9 mouse cellular contexts compared by ENCODE assay signal in the genomic region with DNA sequence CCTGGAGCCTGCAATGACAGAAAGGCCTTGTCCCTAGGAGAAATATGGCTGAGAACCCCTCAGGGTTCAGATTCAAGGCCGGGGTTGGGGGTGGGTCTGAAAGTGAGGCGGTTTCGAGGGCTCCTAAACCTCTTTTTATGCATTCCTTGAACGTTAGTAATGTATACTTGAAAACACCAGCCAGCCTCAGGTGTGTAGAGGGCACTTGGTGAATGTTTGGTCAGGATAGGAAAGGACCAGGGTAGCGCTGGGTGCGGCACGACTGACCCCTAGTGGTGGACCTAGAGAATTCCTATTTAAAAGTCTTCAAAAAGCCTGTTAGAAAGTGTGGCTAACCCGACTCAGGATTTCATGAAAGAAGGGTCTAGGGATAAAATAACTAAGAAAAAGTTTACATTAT.
A peak's percentile ranks its signal among the peaks of the same experiment; 100 is the strongest.
DNase-seq lines count a peak whose midpoint lies in the region; ATAC-seq and TF ChIP-seq lines count a peak whose summit lies in the region.
"Had no signal": no experiment of that assay in that cellular context is flagged by ENCODE, and none has a peak within 500 bp of the region (broad histone marks: within the 10 kb centered on the region; RNA-seq: fewer than 3 reads in every experiment).

No protein-coding gene starts in this region.

- DNase-seq in layer of hippocampus, postnatal 10 days (ENCODE audit: low spot score in 2 of 2) = peak; percentile 56 to 61
- DNase-seq in layer of hippocampus, adult 9-11 months = no peak
- DNase-seq in brain, adult 2 months (ENCODE audit: low read depth, low spot score) = peak; percentile 74
- DNase-seq in kidney, postnatal 25 days = peak; percentile 33 to 55
- peak; percentile 64 for DNase-seq in midbrain, postnatal 0 days (ENCODE audit: low spot score)
- no peak for DNase-seq in layer of hippocampus, adult 9-10 months (ENCODE audit: low spot score)

- no peak for TF ChIP-seq EP300 in ES-Bruce4 (IDR thresholded peaks at IDR 0.05; ENCODE audit: insufficient read depth, low read depth, low read length)

- WGBS in midbrain, postnatal 0 days = 27% methylated on average over 8 of the region's 8 CpGs

- H3K27me3 ChIP-seq in ES-Bruce4 (ENCODE audit: control insufficient read depth, insufficient read depth, low read length, poor library complexity, severe bottlenecking) = no peaks in the 10 kb centered on the region
- peaks cover 4% of the 10 kb centered on the region; the same call in 1 of the 2 replicates for H3K27me3 ChIP-seq in midbrain, postnatal 0 days (ENCODE audit: insufficient read depth, low read length)
- H3K27me3 ChIP-seq: neural tube, embryonic 13.5 days had no signal

- no peaks in the 10 kb centered on the region for H3K4me1 ChIP-seq in ES-Bruce4 (ENCODE audit: control insufficient read depth, insufficient read depth, low read length)
- H3K4me1 ChIP-seq in embryonic fibroblast, embryonic 13.5 days (ENCODE audit: control insufficient read depth, insufficient read depth, low read length) = no peaks in the 10 kb centered on the region
- H3K4me1 ChIP-seq in midbrain, postnatal 0 days (ENCODE audit: insufficient read depth, low read length) = no peaks in the 10 kb centered on the region

- H3K9ac ChIP-seq in ES-Bruce4 (ENCODE audit: low read depth, poor library complexity, severe bottlenecking) = no peak overlapping the region
- no peak overlapping the region for H3K9ac ChIP-seq in midbrain, postnatal 0 days (replicated peaks; ENCODE audit: low read length, poor library complexity, severe bottlenecking)
- H3K9ac ChIP-seq: neural tube, embryonic 13.5 days had no signal

- ATAC-seq in midbrain, postnatal 0 days (ENCODE audit: low FRiP score) = no peak

- no peaks in the 10 kb centered on the region for H3K9me3 ChIP-seq in ES-Bruce4 (replicated peaks; ENCODE audit: control insufficient read depth, insufficient read depth, low read length, poor library complexity, severe bottlenecking)
- no peaks in the 10 kb centered on the region for H3K9me3 ChIP-seq in midbrain, postnatal 0 days (ENCODE audit: low read length)
- H3K9me3 ChIP-seq: neural tube, embryonic 13.5 days had no signal

- H3K4me2 ChIP-seq in midbrain, postnatal 0 days (ENCODE audit: low read depth, low read length, poor library complexity, severe bottlenecking) = no peak overlapping the region
- H3K4me2 ChIP-seq: neural tube, embryonic 13.5 days had no signal

- no peak for TF ChIP-seq POLR2A in ES-Bruce4 (IDR thresholded peaks at IDR 0.05; ENCODE audit: insufficient read depth, low read length)
- TF ChIP-seq POLR2A in embryonic fibroblast, embryonic 13.5 days (IDR thresholded peaks at IDR 0.05; ENCODE audit: low read depth, low read length) = no peak

- H3K4me3 ChIP-seq in ES-Bruce4 (ENCODE audit: low read depth, low read length) = no peak overlapping the region
- no peak overlapping the region for H3K4me3 ChIP-seq in embryonic fibroblast, embryonic 13.5 days (ENCODE audit: insufficient read depth, low read length)
- no peak overlapping the region for H3K4me3 ChIP-seq in midbrain, postnatal 0 days (ENCODE audit: low read depth, low read length)
- H3K4me3 ChIP-seq: neural tube, embryonic 13.5 days had no signal

- H3K27ac ChIP-seq in ES-Bruce4 (ENCODE audit: insufficient read depth, low read length) = no peak overlapping the region
- no peak overlapping the region for H3K27ac ChIP-seq in embryonic fibroblast, embryonic 13.5 days (ENCODE audit: insufficient read depth, low read length)
- H3K27ac ChIP-seq in midbrain, postnatal 0 days (ENCODE audit: low read depth, low read length) = no peak overlapping the region
- H3K27ac ChIP-seq: neural tube, embryonic 13.5 days had no signal

- no peaks in the 10 kb centered on the region for H3K36me3 ChIP-seq in ES-Bruce4 (ENCODE audit: control insufficient read depth, insufficient read depth, low read length, poor library complexity, severe bottlenecking)
- no peaks in the 10 kb centered on the region for H3K36me3 ChIP-seq in midbrain, postnatal 0 days (ENCODE audit: insufficient read depth, low read length)
- H3K36me3 ChIP-seq: neural tube, embryonic 13.5 days had no signal

- TF ChIP-seq CTCF in ES-Bruce4 (IDR thresholded peaks at IDR 0.05; ENCODE audit: low read depth, low read length) = peak; percentile 87
- peak; percentile 87 for TF ChIP-seq CTCF in embryonic fibroblast, embryonic 13.5 days (IDR thresholded peaks at IDR 0.05; ENCODE audit: borderline replicate concordance, insufficient read depth, low read length)
- peak; percentile 81 for TF ChIP-seq CTCF in midbrain, postnatal 0 days (IDR thresholded peaks at IDR 0.05)

Comparison
In these comparisons a context has a peak if more than half of its experiments do, and no peak if none do; other contexts are left out.
1. DNase-seq: peak in layer of hippocampus, postnatal 10 days (2 of 2), brain, adult 2 months (single experiment), kidney, postnatal 25 days (2 of 2) and midbrain, postnatal 0 days (single experiment); none in layer of hippocampus, adult 9-11 months (single experiment) and layer of hippocampus, adult 9-10 months (single experiment).
2. Peak in every context shown above with its lines, with median percentiles within 50 percentile points of each other: CTCF ChIP-seq.